Mouse (Mus musculus) liver, embryonic 12.5 days (tissue): ENCODE data around the gene Meltf. TPM values are rescaled to one million over a fixed set of nuclear protein-coding genes. Genes with fewer than 3 reads are reported as not detected.
A peak's percentile ranks its signal among the peaks of the same experiment; 100 is the strongest.

Source experiments
- ATAC-seq: fragments of 200-750 bp; cut with Nextera tagmentation; 2 replicates; pipeline ENCODE4 v1.8.0; 2017; ENCODE audit warnings: moderate number of reproducible peaks, mild to moderate bottlenecking, moderate library complexity
- H3K27ac ChIP-seq: fragments of 300-500 bp; sonication (generic); 2 replicates; pipeline ENCODE4 v1.5.1; 2016; ENCODE audit warnings: mild to moderate bottlenecking
- H3K27me3 ChIP-seq: fragments of 300-500 bp; sonication (generic); replicated peaks from 2 replicates; pipeline ENCODE4 v1.6.1; 2016; ENCODE audit warnings: mild to moderate bottlenecking, moderate library complexity
- H3K36me3 ChIP-seq: fragments of 300-500 bp; sonication (generic); 2 replicates; pipeline ENCODE4 v1.6.1; 2016; ENCODE audit warnings: mild to moderate bottlenecking, moderate library complexity
- H3K4me1 ChIP-seq: fragments of 300-500 bp; sonication (generic); 2 replicates; pipeline ENCODE4 v1.6.1; 2016
- H3K4me2 ChIP-seq: fragments of 300-500 bp; sonication (generic); 2 replicates; pipeline ENCODE4 v1.6.1; 2016; ENCODE audit warnings: mild to moderate bottlenecking, moderate library complexity
- H3K4me3 ChIP-seq: fragments of 300-500 bp; sonication (generic); 2 replicates; pipeline ENCODE4 v1.5.1; 2016; ENCODE audit warnings: mild to moderate bottlenecking, moderate library complexity
- H3K9ac ChIP-seq: fragments of 300-500 bp; sonication (generic); 2 replicates; pipeline ENCODE4 v1.6.1; 2016; ENCODE audit warnings: mild to moderate bottlenecking, moderate library complexity
- H3K9me3 ChIP-seq: fragments of 300-500 bp; sonication (generic); replicated peaks from 2 replicates; pipeline ENCODE4 v1.6.1; 2016; ENCODE audit warnings: mild to moderate bottlenecking, moderate library complexity
- WGBS: fragments of 180-500 bp; shearing (Covaris S2); methylation state at CpG from one replicate; pipeline ENCODE4 v1.1.7; 2016; ENCODE audit not compliant: insufficient replicate concordance; 5-methylcytosine and 5-hydroxymethylcytosine counted together
- polyA plus RNA-seq: library from polyadenylated mRNA; unstranded; fragments of >200 nt; fragmentation: Nextera tagmentation; extraction: Ambion mirVana; gene quantifications from 2 replicates; pipeline ENCODE4 v1.2.1, GENCODE M21; 2016

Gene Meltf
- polyA plus RNA-seq, result 0.30 and 0.36 TPM in 2 replicates

GRCm38 (mm10) chr16:31878573-31879257, at the start of gene Meltf:
TSS of gene Meltf (plus strand) at chr16:31878810.
- peak; percentile 56 for ATAC-seq
- peaks cover 35% of the 10 kb centered on the region for H3K27me3 ChIP-seq
- WGBS, result 33% methylated on average over 21 of the region's 21 CpGs
- peaks cover 9% of the 10 kb centered on the region for H3K4me1 ChIP-seq
- no peak within 1 kb of the TSS for H3K4me3 ChIP-seq
- H3K4me2 ChIP-seq, result 0 out of 2 replicates have a peak within 1 kb of the TSS, but pooled peaks have one; percentile 25
- peaks cover 11% of the 10 kb centered on the region for H3K36me3 ChIP-seq
- H3K9ac ChIP-seq, result 0 out of 2 replicates have a peak within 1 kb of the TSS, but pooled peaks have one; percentile 5
- no peaks in the 10 kb centered on the region for H3K9me3 ChIP-seq
- no peak within 1 kb of the TSS for H3K27ac ChIP-seq

- WGBS, result 82% methylated on average over 4 of the region's 4 CpGs
- no peak for ATAC-seq
- Histone ChIP-seq H3K4me2 (no peak overlapping the region), H3K4me3 (no peak overlapping the region), H3K27ac (no peak overlapping the region), H3K27me3 (no peaks in the 10 kb centered on the region), H3K9me3 (no peaks in the 10 kb centered on the region), H3K9ac (no peak overlapping the region), H3K36me3 (peaks cover 18% of the 10 kb centered on the region), H3K4me1 (no peaks in the 10 kb centered on the region)
Measured at GRCm38 (mm10) chr16:31830726-31831125, 47.9 kb upstream of the Meltf start.

DNA sequence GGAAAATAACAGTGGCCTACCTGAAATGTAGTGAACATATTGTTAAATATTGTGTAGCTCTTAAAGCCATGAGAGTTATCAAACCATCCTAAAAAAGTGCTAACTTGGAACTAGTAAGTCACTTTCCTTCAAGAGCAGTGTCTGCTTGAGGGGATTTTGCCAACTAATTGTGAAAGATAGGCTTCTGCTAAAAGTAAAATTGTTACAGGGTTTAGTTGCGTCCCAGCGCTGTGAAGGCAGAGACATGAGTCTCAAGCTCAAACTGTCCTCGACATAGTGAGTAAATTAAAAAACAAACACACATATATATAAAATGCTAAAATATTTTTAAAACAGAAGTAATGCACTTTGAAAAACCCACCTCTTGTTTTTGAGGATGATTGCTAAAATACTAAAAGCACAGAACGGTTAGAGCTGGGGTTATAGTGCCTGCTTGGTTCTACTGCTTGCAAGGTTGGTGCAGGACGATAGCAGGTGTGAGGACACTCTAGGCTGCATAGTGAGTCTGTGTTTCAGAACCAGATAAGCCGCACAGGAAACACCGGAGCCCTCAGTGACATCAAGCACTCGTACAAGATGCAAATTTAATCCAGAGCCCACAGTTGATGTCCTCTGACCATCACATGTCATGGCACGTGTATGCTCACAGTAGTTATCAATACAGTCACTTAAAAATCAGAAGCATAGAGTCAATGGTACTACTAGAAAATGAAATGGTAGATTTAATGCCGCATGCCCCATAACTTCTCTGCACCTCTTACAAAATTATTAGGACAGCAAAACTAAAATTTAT, 45.8 kb upstream of the Meltf start:
- no peaks in the 10 kb centered on the region for H3K27me3 ChIP-seq
- no peak for ATAC-seq
- WGBS, result 66% methylated on average over 10 of the region's 10 CpGs
- H3K4me1 ChIP-seq, result no peaks in the 10 kb centered on the region
- no peak overlapping the region for H3K4me3 ChIP-seq
- no peak overlapping the region for H3K9ac ChIP-seq
- peaks cover 26% of the 10 kb centered on the region for H3K36me3 ChIP-seq
- H3K4me2 ChIP-seq, result no peak overlapping the region
- H3K9me3 ChIP-seq, result no peaks in the 10 kb centered on the region
- no peak overlapping the region for H3K27ac ChIP-seq

- Histone ChIP-seq H3K4me1 (no peaks in the 10 kb centered on the region), H3K27ac (no peak overlapping the region), H3K9ac (no peak overlapping the region), H3K36me3 (peaks cover 37% of the 10 kb centered on the region), H3K9me3 (no peaks in the 10 kb centered on the region), H3K27me3 (no peaks in the 10 kb centered on the region), H3K4me2 (no peak overlapping the region), H3K4me3 (no peak overlapping the region)
- WGBS, result 51% methylated on average over 7 of the region's 7 CpGs
- no peak for ATAC-seq
Measured at GRCm38 (mm10) chr16:31834011-31834584, 44.5 kb upstream of the Meltf start.

DNA sequence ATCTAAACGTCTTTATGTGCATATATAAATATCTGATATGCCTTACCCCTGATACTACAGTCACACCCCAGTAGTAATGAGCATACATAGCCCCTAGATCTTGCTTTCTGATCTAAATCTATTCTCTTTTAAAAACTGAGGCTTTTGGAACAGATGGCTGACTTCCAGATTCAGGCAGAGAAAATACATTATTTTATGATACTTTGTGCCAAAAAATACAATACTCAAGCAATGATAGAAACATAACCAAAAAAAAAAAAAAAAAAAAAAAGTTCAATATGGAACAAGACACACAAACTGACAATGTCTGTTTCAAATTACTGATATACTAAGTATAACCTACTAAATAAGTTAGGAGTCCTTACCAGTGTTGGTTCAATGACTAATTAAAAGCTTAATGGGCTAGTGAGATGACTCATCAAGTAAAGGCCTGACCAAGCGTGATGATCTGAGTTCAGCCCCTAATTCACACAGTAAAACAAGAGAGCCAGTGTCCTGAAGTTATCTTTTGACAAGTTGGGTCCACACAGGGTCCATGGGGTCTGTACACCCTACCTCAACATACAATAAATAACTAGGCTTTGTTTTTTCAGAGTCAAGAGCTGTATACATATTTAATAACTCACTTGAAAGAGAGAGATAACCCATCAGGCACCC, 43.8 kb upstream of the Meltf start:
- WGBS, result 71% methylated on average over 2 of the region's 2 CpGs
- no peak overlapping the region for H3K4me2 ChIP-seq
- H3K9me3 ChIP-seq, result no peaks in the 10 kb centered on the region
- no peaks in the 10 kb centered on the region for H3K4me1 ChIP-seq
- H3K27me3 ChIP-seq, result no peaks in the 10 kb centered on the region
- ATAC-seq, result no peak
- peaks cover 37% of the 10 kb centered on the region for H3K36me3 ChIP-seq
- H3K4me3 ChIP-seq, result no peak overlapping the region
- no peak overlapping the region for H3K9ac ChIP-seq
- no peak overlapping the region for H3K27ac ChIP-seq

DNA sequence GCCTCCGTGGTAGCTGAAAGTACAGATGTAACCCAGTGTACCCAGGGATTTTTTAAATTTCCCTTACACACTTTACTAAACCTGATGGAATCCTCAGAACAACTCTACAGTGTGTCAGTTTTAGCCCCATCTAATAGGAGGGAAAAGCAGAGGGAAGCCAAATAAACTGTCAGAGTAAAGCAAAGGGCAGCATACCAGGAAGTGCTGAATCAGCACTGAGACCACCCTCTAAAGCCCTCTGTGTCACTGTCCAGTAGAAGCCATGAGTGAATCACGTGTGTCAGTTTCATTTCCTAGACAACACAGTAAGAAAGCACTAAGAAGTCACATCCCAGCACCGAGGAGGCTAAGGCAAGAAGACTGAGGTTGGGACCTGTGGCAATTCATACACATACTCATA, 41.2 kb upstream of the Meltf start:
- Histone ChIP-seq H3K4me2 (no peak overlapping the region), H3K27ac (no peak overlapping the region), H3K27me3 (no peaks in the 10 kb centered on the region), H3K36me3 (peaks cover 43% of the 10 kb centered on the region), H3K9ac (no peak overlapping the region), H3K4me3 (no peak overlapping the region), H3K9me3 (no peaks in the 10 kb centered on the region), H3K4me1 (no peaks in the 10 kb centered on the region)
- WGBS, result 80% methylated on average over 3 of the region's 3 CpGs
- no peak for ATAC-seq

DNA sequence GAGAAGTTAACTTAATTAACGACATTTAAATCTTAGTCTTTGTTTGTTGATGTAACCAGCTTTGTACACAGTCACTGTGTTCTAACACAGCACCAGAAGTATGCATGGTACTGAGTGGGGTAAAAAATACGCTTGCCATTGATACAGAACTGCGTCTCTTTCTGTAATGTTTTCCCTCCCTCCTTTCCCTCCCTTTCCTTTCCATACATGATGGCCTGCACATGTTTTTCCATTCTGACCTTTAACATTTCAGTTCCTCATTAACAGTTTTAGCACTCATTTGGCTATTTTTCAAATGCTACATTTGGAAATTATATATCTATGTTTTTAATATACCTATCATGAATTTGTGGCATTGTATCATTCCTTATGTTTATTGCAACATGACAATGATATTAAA, 34.4 kb upstream of the Meltf start:
- Histone ChIP-seq H3K4me2 (no peak overlapping the region), H3K4me1 (no peaks in the 10 kb centered on the region), H3K9ac (no peak overlapping the region), H3K27ac (no peak overlapping the region), H3K9me3 (no peaks in the 10 kb centered on the region), H3K4me3 (no peak overlapping the region), H3K27me3 (no peaks in the 10 kb centered on the region), H3K36me3 (peaks cover 32% of the 10 kb centered on the region)
- no peak for ATAC-seq
- 89% methylated on average over 3 of the region's 3 CpGs for WGBS

GRCm38 (mm10) chr16:31846763-31847162, 31.8 kb upstream of the Meltf start:
- no peak for ATAC-seq
- 82% methylated on average over 10 of the region's 10 CpGs for WGBS
- Histone ChIP-seq H3K4me3 (no peak overlapping the region), H3K4me2 (no peak overlapping the region), H3K9me3 (no peaks in the 10 kb centered on the region), H3K9ac (no peak overlapping the region), H3K27me3 (no peaks in the 10 kb centered on the region), H3K4me1 (no peaks in the 10 kb centered on the region), H3K36me3 (peaks cover 28% of the 10 kb centered on the region), H3K27ac (no peak overlapping the region)

- no peaks in the 10 kb centered on the region for H3K27me3 ChIP-seq
- H3K4me2 ChIP-seq, result no peak overlapping the region
- H3K4me3 ChIP-seq, result no peak overlapping the region
- H3K4me1 ChIP-seq, result no peaks in the 10 kb centered on the region
- H3K9me3 ChIP-seq, result 0 out of 2 replicates have a peak, but pooled peaks cover 5% of the 10 kb centered on the region
- no peak overlapping the region for H3K27ac ChIP-seq
- peaks cover 88% of the 10 kb centered on the region for H3K36me3 ChIP-seq
- no peak for ATAC-seq
- H3K9ac ChIP-seq, result no peak overlapping the region
- 91% methylated on average over 5 of the region's 5 CpGs for WGBS
Measured at GRCm38 (mm10) chr16:31863920-31864319, 14.7 kb upstream of the Meltf start.

DNA sequence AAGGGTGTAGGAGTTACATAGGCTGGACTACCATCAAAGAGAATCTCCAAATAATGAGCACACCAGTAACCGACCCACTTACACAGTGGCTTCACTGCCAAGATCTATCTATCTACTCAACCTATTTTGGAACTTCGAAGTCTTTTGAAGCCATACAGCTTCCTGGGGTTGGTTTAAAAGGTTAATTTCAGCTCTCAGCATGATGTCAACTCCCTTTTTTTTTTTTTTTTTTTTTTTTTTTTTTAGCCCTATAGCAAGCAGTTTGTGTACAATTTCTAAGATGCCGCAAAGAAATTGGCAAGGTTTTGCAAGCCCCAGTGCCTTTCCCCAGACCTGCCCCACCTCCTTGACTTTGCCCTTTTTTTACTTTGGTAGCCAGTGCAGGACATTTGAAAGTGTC, 13.4 kb upstream of the Meltf start:
- no peak overlapping the region for H3K9ac ChIP-seq
- no peaks in the 10 kb centered on the region for H3K4me1 ChIP-seq
- WGBS, result 89% methylated on average over 3 of the region's 3 CpGs
- H3K36me3 ChIP-seq, result peaks cover 81% of the 10 kb centered on the region
- no peak overlapping the region for H3K4me2 ChIP-seq
- H3K27ac ChIP-seq, result no peak overlapping the region
- no peak for ATAC-seq
- H3K9me3 ChIP-seq, result 0 out of 2 replicates have a peak, but pooled peaks cover 5% of the 10 kb centered on the region
- H3K27me3 ChIP-seq, result no peaks in the 10 kb centered on the region
- no peak overlapping the region for H3K4me3 ChIP-seq

DNA sequence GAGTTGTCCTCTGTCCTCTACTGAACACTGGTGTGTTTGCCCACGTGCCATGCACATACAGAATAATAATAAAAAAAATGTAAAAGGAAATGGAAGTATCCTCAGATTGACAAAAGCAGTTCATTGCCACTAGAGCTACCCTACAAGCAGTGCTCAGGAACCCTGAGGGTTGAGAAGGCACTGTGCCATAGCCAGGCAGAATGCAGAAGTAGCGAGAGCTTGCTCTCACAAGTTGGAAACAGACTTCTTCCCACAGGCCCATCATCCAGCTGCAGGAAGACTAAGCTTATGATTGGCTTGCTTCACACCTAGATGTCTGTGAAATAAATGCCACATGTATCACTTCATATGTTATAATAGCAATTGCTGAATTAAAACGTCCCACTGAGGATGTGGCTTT, 11.7 kb upstream of the Meltf start:
- peaks cover 81% of the 10 kb centered on the region for H3K36me3 ChIP-seq
- 76% methylated on average over 3 of the region's 3 CpGs for WGBS

DNA sequence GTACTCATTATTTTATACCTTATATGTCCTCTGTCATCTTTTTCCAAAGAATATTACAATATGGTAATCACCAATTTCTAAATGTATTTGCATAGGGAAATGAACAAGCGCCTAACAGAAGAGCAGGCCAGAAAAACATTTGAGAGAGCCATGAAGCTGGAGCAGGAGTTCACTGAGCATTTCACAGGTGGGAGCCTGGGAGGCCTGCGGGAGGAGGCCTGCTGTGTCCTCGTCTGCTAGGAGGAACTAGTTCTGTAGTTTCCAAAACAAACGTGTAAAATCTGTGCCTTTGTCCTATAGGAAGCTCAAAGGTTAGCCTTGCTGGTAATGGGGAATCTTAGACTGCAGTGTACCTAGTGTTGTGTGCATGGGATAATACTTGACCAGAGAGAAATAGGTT, 10.9 kb upstream of the Meltf start:
- ATAC-seq, result no peak
- H3K9ac ChIP-seq, result no peak overlapping the region
- peaks cover 77% of the 10 kb centered on the region for H3K36me3 ChIP-seq
- no peak overlapping the region for H3K27ac ChIP-seq
- H3K4me1 ChIP-seq, result no peaks in the 10 kb centered on the region
- no peak overlapping the region for H3K4me3 ChIP-seq
- H3K9me3 ChIP-seq, result no peaks in the 10 kb centered on the region
- H3K27me3 ChIP-seq, result no peaks in the 10 kb centered on the region
- WGBS, result 77% methylated on average over 4 of the region's 4 CpGs
- H3K4me2 ChIP-seq, result no peak overlapping the region

More for the DNA sequence above, 11.7 kb upstream of the Meltf start:
- no peak overlapping the region for H3K4me2 ChIP-seq
- no peaks in the 10 kb centered on the region for H3K4me1 ChIP-seq
- H3K9ac ChIP-seq, result no peak overlapping the region
- no peaks in the 10 kb centered on the region for H3K9me3 ChIP-seq
- no peak overlapping the region for H3K4me3 ChIP-seq
- H3K27ac ChIP-seq, result no peak overlapping the region
- no peak for ATAC-seq
- H3K27me3 ChIP-seq, result no peaks in the 10 kb centered on the region
